Mouse (Mus musculus) small intestine, adult 2 months (tissue): ENCODE results near the gene Olfr341. TPM values are rescaled to one million over a fixed set of nuclear protein-coding genes. Genes with fewer than 3 reads are reported as not detected.

Experiments used
- H3K27ac ChIP-seq: fragments of 200-500 bp; 2 replicates; pipeline ENCODE4 v1.5.1; 2012; ENCODE audit warnings: low read depth, low read length, control low read depth, inconsistent platforms; ENCODE audit not compliant: insufficient read depth
- H3K27me3 ChIP-seq: fragments of 200-500 bp; 2 replicates; pipeline ENCODE4 v1.6.1; 2012; ENCODE audit warnings: mild to moderate bottlenecking, moderate library complexity, low read length, inconsistent platforms; ENCODE audit not compliant: control insufficient read depth, insufficient read depth
- H3K36me3 ChIP-seq: fragments of 200-500 bp; 2 replicates; pipeline ENCODE4 v1.6.1; 2012; ENCODE audit warnings: mild to moderate bottlenecking, low read length, control low read depth, inconsistent platforms; ENCODE audit not compliant: control insufficient read depth, insufficient read depth
- H3K4me1 ChIP-seq: fragments of 200-500 bp; 2 replicates; pipeline ENCODE4 v1.6.1; 2012; ENCODE audit warnings: low read length, inconsistent platforms, mixed read lengths; ENCODE audit not compliant: control insufficient read depth, insufficient read depth, insufficient read length
- H3K4me3 ChIP-seq: fragments of 200-500 bp; 2 replicates; pipeline ENCODE4 v1.5.1; 2012; ENCODE audit warnings: low read depth, mild to moderate bottlenecking, control low read depth, inconsistent platforms, low read length, moderate library complexity
- CTCF ChIP-seq: fragments of 200-500 bp; IDR thresholded peaks from 2 replicates; pipeline ENCODE4 v1.5.1; 2012; ENCODE audit warnings: low read depth, mild to moderate bottlenecking, control low read depth, inconsistent platforms, low read length, moderate library complexity, mixed read lengths; ENCODE audit not compliant: insufficient replicate concordance, insufficient read length; ENCODE audit errors: extremely low read depth
- POLR2A ChIP-seq: fragments of 200-500 bp; IDR thresholded peaks from 2 replicates; pipeline ENCODE4 v1.6.1; 2012; ENCODE audit warnings: low read depth, mild to moderate bottlenecking, control low read depth, inconsistent platforms, low read length, moderate library complexity
- WGBS: fragments of 180-500 bp; shearing (Covaris S2); methylation state at CpG from one replicate; pipeline ENCODE4 v1.1.7; 2018; 5-methylcytosine and 5-hydroxymethylcytosine counted together
- polyA plus RNA-seq: library from polyadenylated mRNA; depleted of rRNA; stranded (reverse); fragments of >200 nt; gene quantifications from 2 replicates; pipeline ENCODE4 v1.2.3, GENCODE M21; 2012; rRNA removed

Olfr341 gene
- polyA plus RNA-seq, result not detected in 2 replicates

GRCm38 (mm10) chr2:36482368-36482767 lies at the start of gene Olfr341:
Olfr341 (minus strand) TSS chr2:36482468.
- Histone ChIP-seq H3K27ac (no peak within 1 kb of the TSS), H3K27me3 (no peaks in the 10 kb centered on the region), H3K4me1 (no peaks in the 10 kb centered on the region), H3K4me3 (no peak within 1 kb of the TSS), H3K36me3 (no peaks in the 10 kb centered on the region)
- TF ChIP-seq CTCF (no peak), POLR2A (no peak)

DNA sequence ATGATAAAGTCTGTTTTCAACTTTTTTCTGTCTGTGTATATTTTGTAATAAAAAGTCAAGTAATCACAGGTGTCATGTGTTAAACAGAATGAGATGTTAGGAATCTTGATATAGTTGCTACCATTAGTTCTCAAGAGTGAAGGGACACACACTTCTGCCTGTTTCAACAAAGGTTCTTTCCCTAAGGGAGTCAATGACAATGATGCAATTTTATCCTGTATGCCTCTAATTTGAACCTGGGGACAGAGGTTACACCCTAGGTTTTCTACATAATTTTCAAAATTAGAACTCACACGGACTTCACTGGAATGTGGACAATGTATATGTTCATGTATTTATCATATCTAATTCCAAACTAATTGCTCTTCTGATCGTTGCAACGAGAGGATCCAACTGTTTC lies 42.4 kb upstream of the Olfr341 start, which contains the start of gene Olfr342:
Olfr342 (plus strand) TSS at position 301 of the 400 bp plus-strand sequence.
- Histone ChIP-seq H3K27ac (no peak within 1 kb of the TSS), H3K27me3 (no peaks in the 10 kb centered on the region), H3K4me1 (no peaks in the 10 kb centered on the region), H3K36me3 (no peaks in the 10 kb centered on the region), H3K4me3 (no peak within 1 kb of the TSS)
- WGBS, result 54% methylated on average over 3 of the region's 3 CpGs
- TF ChIP-seq CTCF, result no peak
- TF ChIP-seq POLR2A, result no peak

- Histone ChIP-seq H3K4me1 (no peaks in the 10 kb centered on the region), H3K27ac (no peak overlapping the region), H3K36me3 (no peaks in the 10 kb centered on the region), H3K27me3 (no peaks in the 10 kb centered on the region), H3K4me3 (no peak overlapping the region)
- no peak for TF ChIP-seq CTCF
- TF ChIP-seq POLR2A, result no peak
These were observed 8.6 kb downstream of the Olfr341 start for GRCm38 (mm10) chr2:36473634-36474033.

DNA sequence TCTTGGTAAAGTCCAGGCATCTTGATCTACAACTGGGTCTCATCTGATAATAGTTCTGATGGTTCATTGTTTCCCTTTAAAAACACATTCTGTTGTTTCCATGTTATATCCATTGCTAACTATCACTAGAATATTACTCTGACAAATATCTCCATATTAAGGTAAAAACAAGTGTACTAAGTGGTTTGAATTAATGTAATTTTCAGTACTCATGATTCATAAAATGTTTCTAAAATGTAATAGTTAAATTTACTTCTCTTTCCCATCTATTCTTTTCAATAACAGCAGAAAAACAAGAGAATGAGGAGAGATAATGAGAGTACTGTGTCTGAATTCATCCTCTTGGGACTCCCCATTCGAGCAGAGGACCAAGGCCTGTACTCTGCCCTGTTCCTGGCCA lies 30.0 kb downstream of the Olfr341 start, which contains the start of gene Olfr340:
Olfr340 (plus strand) TSS at position 301 of the 400 bp plus-strand sequence.
- Histone ChIP-seq H3K4me1 (no peaks in the 10 kb centered on the region), H3K36me3 (no peaks in the 10 kb centered on the region), H3K4me3 (no peak within 1 kb of the TSS), H3K27me3 (no peaks in the 10 kb centered on the region), H3K27ac (no peak within 1 kb of the TSS)
- TF ChIP-seq POLR2A (no peak), CTCF (no peak)
- WGBS, result 50% methylated on average over 1 of the region's 1 CpGs

Other genes starting within 250 kb of the Olfr341 start
- not detected in 2 replicates for gene Olfr338, start 108.9 kb downstream of the Olfr341 start, polyA plus RNA-seq
- not detected in 2 replicates for gene Olfr339, start 63.5 kb downstream of the Olfr341 start, polyA plus RNA-seq
- not detected in 2 replicates for gene Olfr340, start 29.9 kb downstream of the Olfr341 start, polyA plus RNA-seq
- gene Olfr342, start 42.5 kb upstream of the Olfr341 start, polyA plus RNA-seq, result not detected in 2 replicates
- not detected in 2 replicates for gene Olfr344, start 84.2 kb upstream of the Olfr341 start, polyA plus RNA-seq
- not detected in 2 replicates for gene Olfr345, start 157.6 kb upstream of the Olfr341 start, polyA plus RNA-seq
- not detected in 2 replicates for gene Olfr346, start 203.3 kb upstream of the Olfr341 start, polyA plus RNA-seq
- not detected in 2 replicates for gene Olfr347, start 249.4 kb upstream of the Olfr341 start, polyA plus RNA-seq